Mouse (Mus musculus): ENCODE measurements around the gene Heg1. TPM values are rescaled to one million over a fixed set of nuclear protein-coding genes. Genes with fewer than 3 reads are reported as not detected.

The Heg1 gene
- polyA plus RNA-seq, 1 experiment from 2014 or later: 25.4 TPM

DNA sequence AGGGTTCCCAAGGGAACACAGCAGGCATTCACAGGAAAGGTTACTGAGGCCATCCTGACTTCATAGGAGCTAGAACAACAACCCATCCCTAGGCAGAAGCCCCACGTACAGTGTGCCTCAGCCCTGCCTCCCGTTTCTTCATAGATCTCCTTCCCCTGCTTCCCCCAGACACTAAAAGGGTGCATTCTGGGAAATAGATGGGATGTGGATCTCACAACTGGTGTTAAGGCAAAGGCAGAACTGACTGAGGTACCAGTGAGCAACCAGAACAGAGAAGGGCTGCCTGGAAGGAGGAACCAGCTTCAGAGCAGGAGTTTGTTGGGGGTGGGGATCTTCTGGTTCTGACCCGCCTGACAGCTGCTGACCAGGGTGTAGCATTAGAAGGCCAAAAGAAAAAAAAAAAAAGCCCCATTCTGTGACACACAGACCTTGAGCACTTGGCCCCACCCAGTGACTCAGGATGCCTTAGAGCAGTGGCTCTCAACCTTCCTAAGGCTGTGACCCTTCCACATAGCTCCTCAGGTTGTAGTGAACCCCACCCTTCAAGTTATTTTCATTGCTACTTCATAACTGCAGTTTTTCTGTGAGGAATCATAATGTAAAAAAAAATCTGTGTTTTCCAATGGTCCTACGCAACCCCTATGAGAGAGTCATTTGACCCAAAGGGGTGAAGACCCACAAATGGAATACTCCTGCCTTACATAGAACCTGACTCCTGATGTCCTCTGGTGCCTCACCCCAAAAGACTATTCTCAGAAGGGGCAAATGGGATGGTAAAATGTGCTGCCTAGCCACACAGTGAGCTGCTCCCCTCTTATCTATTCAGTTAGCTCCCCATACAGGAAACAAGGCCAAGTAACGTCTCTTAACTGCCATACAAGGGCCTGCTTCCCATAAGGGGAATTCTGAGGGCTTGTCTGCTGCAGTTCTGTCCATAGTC lies 97.9 kb downstream of the Heg1 start:
- H3K27me3 ChIP-seq (ENCODE audit: insufficient read depth, low read length): no peaks in the 10 kb centered on the region
- no peak for ATAC-seq (ENCODE audit: insufficient read depth)
- WGBS: 58% methylated on average over 5 of the region's 5 CpGs
- TF ChIP-seq CTCF (IDR thresholded peaks at IDR 0.05; ENCODE audit: low read depth): no peak
- no peak overlapping the region for H3K4me3 ChIP-seq (ENCODE audit: low read depth, low read length)
- no peak overlapping the region for H3K27ac ChIP-seq (ENCODE audit: low read depth)
- no peaks in the 10 kb centered on the region for H3K36me3 ChIP-seq (ENCODE audit: insufficient read depth)
- H3K4me1 ChIP-seq (ENCODE audit: insufficient read depth): no peaks in the 10 kb centered on the region
- no peak overlapping the region for H3K9ac ChIP-seq
- no peak for DNase-seq
- H3K4me2 ChIP-seq: no peak overlapping the region
- H3K9me3 ChIP-seq (ENCODE audit: low read depth, low read length): no peaks in the 10 kb centered on the region

DNA sequence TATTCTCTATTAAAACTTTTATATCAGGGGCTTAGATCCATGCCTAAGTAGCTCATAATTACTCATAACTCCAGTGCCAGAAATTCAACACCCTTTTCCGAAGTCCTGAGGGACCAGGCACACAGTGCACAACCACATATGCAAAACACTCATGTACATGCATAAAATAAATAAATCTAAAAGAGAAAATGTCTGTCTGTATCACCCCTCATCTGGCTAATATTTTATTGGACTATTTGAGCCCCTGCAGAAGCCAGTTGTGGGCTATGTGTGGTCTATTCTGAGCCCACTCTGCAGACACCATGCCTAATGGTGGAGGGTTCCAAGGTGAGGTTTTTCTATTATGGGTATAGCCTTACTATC lies 98.5 kb downstream of the Heg1 start:
- TF ChIP-seq CTCF (IDR thresholded peaks at IDR 0.05; ENCODE audit: low read depth): no peak
- H3K36me3 ChIP-seq (ENCODE audit: insufficient read depth): no peaks in the 10 kb centered on the region
- no peaks in the 10 kb centered on the region for H3K27me3 ChIP-seq (ENCODE audit: insufficient read depth, low read length)
- no peaks in the 10 kb centered on the region for H3K9me3 ChIP-seq (ENCODE audit: low read depth, low read length)
- no peak overlapping the region for H3K9ac ChIP-seq
- H3K27ac ChIP-seq (ENCODE audit: low read depth): no peak overlapping the region
- H3K4me1 ChIP-seq (ENCODE audit: insufficient read depth): no peaks in the 10 kb centered on the region
- H3K4me3 ChIP-seq (ENCODE audit: low read depth, low read length): no peak overlapping the region
- no peak overlapping the region for H3K4me2 ChIP-seq
- no peak for ATAC-seq (ENCODE audit: insufficient read depth)
- DNase-seq: no peak
- WGBS: 78% methylated on average over 1 of the region's 1 CpGs

DNA sequence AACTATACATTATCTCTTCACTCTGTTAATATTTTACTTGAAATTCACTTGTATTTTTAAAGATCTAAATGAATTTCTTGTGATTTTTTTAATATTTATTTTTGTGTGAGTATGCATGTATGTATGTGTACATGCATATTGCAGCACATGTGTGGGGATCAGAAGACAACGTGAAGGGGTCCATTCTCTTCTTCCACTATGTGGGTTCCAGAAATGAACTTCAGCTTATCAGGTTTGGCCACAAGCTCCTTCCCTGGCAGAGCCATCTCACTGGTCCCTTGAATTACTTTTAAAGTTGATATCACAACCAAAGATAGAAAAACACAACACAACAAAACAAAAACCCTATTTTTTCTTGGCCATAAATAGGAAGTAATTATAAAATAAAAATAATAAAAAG lies 100.4 kb downstream of the Heg1 start:
- TF ChIP-seq CTCF (IDR thresholded peaks at IDR 0.05; ENCODE audit: low read depth): no peak

DNA sequence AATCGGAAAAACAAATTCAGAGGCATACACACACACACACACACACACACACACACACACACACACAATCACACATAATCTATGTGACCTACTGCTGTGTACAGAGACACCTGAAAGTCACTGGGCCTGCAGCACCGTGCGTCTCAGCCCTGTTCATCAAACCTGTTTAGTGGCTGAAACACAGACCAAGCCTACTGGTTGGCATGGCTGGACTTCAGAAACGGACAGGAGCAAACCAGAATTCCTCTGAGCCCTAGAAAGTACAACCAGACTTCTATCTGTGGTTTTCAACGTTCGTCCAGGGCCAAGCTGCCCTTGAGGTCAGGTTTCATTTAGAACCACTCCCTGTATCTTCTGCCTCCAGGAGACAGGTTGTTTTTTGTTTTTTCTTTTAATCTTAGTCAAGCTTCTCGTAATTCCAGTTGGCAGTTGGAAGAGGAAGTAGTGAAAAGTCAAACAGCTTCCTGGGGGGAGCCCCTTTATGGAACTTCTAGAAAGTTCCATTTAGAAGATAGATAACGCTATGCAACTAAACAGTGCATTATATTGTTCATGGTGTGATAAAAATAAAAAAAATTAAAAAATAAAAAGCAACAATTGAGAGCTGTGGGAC lies 101.0 kb downstream of the Heg1 start:
- Histone ChIP-seq H3K27me3 (ENCODE audit: insufficient read depth, low read length) (no peaks in the 10 kb centered on the region), H3K4me3 (ENCODE audit: low read depth, low read length) (no peak overlapping the region), H3K36me3 (ENCODE audit: insufficient read depth) (no peaks in the 10 kb centered on the region), H3K9me3 (ENCODE audit: low read depth, low read length) (no peaks in the 10 kb centered on the region), H3K27ac (ENCODE audit: low read depth) (no peak overlapping the region), H3K4me1 (ENCODE audit: insufficient read depth) (no peaks in the 10 kb centered on the region), H3K4me2 (no peak overlapping the region), H3K9ac (no peak overlapping the region)
- 58% methylated on average over 8 of the region's 8 CpGs for WGBS
- no peak for DNase-seq
- ATAC-seq (ENCODE audit: insufficient read depth): no peak
- TF ChIP-seq CTCF (IDR thresholded peaks at IDR 0.05; ENCODE audit: low read depth): no peak

More for the DNA sequence above, 100.4 kb downstream of the Heg1 start:
- Histone ChIP-seq H3K36me3 (ENCODE audit: insufficient read depth) (no peaks in the 10 kb centered on the region), H3K4me3 (ENCODE audit: low read depth, low read length) (no peak overlapping the region), H3K9ac (no peak overlapping the region), H3K27me3 (ENCODE audit: insufficient read depth, low read length) (no peaks in the 10 kb centered on the region), H3K4me2 (no peak overlapping the region), H3K27ac (ENCODE audit: low read depth) (no peak overlapping the region), H3K4me1 (ENCODE audit: insufficient read depth) (no peaks in the 10 kb centered on the region), H3K9me3 (ENCODE audit: low read depth, low read length) (no peaks in the 10 kb centered on the region)
- DNase-seq (no peak), ATAC-seq (ENCODE audit: insufficient read depth) (no peak)
- WGBS: 88% methylated on average over 1 of the region's 1 CpGs

DNA sequence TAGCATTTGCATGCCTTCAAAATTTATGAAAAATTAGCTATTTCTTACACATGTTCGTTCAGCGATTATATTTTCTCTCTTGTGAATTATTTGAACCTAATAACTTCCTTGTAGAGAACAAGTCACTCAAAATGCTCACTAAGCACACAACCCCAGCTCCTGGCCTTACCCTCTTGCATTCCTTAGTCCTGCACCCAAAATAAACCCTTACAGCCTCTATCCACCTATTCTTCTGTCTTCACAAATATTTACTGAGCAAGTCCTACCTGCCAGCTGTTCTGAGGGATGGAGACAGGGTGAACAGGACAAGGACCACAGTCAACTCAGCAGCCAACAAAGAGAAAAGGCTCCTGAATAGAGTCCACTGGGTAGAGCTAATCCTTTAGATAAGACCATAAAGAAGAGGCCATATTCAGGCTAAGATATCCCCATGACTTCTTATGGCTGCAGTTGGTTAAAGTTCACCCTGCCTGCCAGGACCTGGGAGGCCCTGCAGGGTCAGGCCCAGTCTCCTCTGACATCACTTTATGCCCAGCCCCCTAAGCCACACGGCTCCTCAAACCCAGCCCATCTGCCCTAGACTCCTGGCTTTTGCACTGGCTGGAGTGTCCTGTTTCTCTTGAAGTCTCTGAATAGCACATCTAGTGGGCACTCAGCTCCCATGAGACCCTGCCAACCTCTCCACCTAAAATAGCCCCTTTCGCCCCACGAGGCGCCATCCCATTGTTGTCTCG lies 102.7 kb downstream of the Heg1 start:
- no peak for TF ChIP-seq CTCF (IDR thresholded peaks at IDR 0.05; ENCODE audit: low read depth)
- Histone ChIP-seq H3K27ac (ENCODE audit: low read depth) (no peak overlapping the region), H3K4me1 (ENCODE audit: insufficient read depth) (no peaks in the 10 kb centered on the region), H3K4me2 (no peak overlapping the region), H3K27me3 (ENCODE audit: insufficient read depth, low read length) (no peaks in the 10 kb centered on the region), H3K4me3 (ENCODE audit: low read depth, low read length) (no peak overlapping the region), H3K9ac (no peak overlapping the region), H3K9me3 (ENCODE audit: low read depth, low read length) (no peaks in the 10 kb centered on the region), H3K36me3 (ENCODE audit: insufficient read depth) (no peaks in the 10 kb centered on the region)
- 63% methylated on average over 7 of the region's 7 CpGs for WGBS
- DNase-seq (peak; percentile 21), ATAC-seq (ENCODE audit: insufficient read depth) (no peak)

DNA sequence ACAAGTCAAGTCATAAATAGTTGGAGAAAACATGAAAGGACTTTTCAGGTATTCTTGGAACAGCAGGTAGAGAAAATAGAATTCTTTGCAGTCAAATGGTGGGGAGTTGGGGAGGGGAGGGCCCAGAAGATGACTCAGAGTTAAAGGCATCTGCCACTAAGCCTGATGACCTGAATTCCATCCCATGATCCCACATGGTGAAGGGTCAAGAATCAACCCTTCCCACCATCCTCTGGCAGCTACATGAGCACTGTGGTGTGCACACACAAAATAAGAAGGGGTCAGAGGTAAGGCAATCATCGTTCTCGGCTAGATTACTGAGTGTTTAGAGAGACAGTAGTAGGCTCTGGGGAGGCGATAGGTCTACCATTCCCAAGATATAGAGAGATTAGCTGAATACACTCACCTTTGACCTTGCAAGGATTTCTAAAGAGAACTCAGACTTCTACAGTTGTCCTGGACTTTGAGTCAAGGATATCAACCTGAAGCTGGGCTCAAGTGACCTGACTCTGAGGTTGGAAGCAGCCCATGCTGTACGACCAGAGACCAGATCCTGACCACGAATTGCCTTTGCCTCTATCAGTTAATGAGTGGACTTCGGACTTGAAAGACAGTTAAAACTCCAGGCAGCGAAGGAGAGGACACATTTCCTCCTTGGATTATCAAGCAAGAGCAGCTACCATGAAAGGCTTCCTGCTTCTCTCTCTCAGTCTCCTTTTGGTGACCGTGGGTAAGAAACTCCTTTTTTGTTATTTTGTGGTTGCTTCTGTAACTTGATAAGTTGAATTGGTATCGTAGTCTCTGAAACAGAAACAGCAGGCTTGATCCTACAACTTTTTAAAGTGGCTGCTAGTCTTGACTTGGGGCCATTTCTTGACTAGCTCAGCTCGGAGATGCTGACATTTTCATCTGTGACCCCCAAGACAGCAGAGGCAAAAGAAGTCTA lies 109.9 kb downstream of the Heg1 start, which contains the start of gene Muc13:
Muc13 (plus strand) TSS at position 192 of the 946 bp plus-strand sequence.
- H3K27ac ChIP-seq (ENCODE audit: low read depth): no peak within 1 kb of the TSS
- no peaks in the 10 kb centered on the region for H3K36me3 ChIP-seq (ENCODE audit: insufficient read depth)
- no peaks in the 10 kb centered on the region for H3K9me3 ChIP-seq (ENCODE audit: low read depth, low read length)
- ATAC-seq (ENCODE audit: insufficient read depth) (no peak), DNase-seq (no peak)
- H3K4me3 ChIP-seq (ENCODE audit: low read depth, low read length): no peak within 1 kb of the TSS
- TF ChIP-seq CTCF (IDR thresholded peaks at IDR 0.05; ENCODE audit: low read depth): no peak
- 83% methylated on average over 10 of the region's 10 CpGs for WGBS
- H3K9ac ChIP-seq: no peak within 1 kb of the TSS
- no peak within 1 kb of the TSS for H3K4me2 ChIP-seq
- H3K4me1 ChIP-seq (ENCODE audit: insufficient read depth): no peaks in the 10 kb centered on the region
- H3K27me3 ChIP-seq (ENCODE audit: insufficient read depth, low read length): no peaks in the 10 kb centered on the region

Measured in lung, embryonic 14.5 days (tissue).